Mouse (Mus musculus) ES-CJ7 (cell line): ENCODE data around the gene Il17rc.

ENCODE experiments used
- DNase-seq: peaks from one replicate; pipeline ENCODE4 v3.0.0; 2011; ENCODE audit warnings: low read depth, low spot score

Il17rc gene

DNA sequence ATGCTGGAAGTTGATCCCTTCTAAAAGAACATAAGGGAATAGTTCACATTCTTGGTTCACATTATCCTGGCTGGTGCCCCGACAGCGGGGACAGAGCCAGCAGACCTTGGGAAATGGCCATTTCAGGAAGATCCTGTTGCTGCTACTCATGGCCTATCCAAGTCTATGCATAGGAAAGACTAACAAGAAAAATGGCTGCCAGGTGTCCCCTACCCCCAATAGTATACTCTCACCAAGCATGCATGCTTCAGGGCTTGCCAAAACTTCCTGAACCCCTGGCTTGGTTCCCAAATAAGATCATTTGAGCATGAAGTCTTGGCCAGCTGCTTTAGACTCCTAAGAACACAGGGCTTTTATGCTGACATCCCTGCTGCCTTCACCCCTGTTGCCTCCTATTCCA is 19.4 kb upstream of the Il17rc start:
- DNase-seq, result no peak

DNA sequence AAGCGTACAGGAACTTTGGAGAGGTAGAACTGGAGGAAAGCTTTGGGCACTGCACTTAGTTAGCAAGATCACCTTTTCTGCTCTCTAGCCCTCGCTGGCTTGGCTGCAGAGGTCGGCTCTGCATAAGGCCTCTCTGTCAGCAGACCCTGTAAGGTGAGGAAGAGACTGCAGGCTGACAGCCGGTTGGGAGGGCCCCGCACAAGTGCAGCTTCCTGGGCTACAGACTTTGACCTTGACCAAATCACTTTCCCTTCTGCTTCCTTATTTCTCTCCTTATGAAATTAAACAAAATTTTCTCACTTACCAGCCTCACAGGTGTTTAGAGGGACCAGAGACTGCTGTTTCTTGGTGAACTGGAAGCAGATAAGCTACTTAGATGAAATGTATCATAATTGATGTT is 16.2 kb upstream of the Il17rc start:
- no peak for DNase-seq

DNA sequence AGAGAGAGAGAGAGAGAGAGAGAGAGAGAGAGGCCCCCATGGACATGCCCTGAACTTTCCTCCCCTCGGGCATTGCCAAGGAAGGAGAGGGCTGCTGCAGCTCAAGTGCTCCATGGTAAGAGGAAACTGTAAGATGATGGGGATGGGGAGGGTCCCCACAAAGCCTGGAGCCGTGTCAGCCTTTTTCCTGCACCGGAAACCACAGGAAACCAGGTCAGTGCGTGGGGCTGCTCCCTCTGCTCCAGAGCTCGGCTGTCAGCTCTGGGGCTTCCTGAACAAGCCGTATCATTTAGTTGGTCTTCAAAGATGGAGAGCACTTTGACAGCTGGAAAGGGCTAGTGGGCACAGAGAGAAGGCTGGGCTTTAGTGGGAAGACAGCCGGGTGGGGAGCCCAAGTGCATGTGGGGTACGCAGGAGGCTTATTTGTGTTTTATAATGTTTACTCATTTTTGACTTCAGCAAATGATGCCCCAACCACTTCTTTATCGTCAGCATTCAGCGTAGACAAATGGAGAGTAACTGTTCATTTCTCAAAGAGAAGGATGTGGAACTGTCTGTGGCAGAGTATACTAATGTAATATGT is 13.2 kb upstream of the Il17rc start, which contains the start of gene Il17re:
Gene Il17re, plus strand, starts transcription at position 533 of the 583 bp plus-strand sequence.
- no peak for DNase-seq

DNA sequence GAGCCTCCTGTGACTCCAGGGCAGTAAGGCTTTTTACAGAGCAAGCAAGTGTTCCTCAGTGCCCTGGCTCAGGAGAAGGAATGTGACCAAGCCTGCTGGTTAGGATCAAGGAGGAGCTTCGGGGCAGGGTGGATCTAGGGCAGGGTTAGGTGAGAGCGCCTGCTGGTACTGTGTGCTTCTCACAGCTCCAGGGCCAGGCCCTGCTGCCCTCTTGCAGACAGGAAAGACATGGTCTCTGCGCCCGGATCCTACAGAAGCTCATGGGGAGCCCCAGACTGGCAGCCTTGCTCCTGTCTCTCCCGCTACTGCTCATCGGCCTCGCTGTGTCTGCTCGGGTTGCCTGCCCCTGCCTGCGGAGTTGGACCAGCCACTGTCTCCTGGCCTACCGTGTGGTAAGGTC is 12.6 kb upstream of the Il17rc start:
- DNase-seq, result no peak

DNA sequence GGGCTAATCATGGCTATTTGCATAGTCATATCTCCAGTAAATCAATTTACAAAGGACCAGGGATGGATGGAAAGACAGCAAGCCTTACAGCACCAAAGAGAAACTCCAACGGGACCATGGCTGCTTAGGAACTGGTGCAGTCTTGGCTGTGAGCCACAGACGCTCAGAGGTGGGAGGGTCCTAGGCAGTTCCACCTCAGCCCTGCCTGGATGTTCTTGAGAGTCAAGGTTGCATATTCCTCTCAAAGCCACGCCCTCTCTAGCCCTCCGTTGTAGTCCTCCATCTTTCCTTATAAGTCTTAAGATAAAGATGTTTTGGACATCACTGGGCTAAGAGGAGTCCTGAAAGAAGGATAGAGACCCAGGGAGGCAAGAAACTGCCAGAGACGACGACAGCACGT is 7.2 kb upstream of the Il17rc start:
- DNase-seq, result peak; percentile 56

DNA sequence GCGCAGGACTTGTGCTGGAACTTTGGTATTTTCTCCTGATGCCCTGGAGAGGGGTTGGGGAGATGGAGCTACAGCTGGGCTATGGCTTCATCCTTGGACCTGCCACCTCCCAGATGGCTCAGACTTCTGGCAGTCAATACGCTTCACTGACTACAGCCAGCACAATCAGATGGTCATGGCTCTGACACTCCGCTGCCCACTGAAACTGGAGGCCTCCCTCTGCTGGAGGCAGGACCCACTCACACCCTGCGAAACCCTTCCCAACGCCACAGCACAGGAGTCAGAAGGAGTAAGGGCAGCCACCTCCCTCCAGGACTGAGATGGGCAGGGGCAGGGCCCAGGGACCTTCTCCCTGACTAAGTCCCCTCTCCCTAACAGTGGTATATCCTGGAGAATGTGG is 5.6 kb upstream of the Il17rc start:
- no peak for DNase-seq

DNA sequence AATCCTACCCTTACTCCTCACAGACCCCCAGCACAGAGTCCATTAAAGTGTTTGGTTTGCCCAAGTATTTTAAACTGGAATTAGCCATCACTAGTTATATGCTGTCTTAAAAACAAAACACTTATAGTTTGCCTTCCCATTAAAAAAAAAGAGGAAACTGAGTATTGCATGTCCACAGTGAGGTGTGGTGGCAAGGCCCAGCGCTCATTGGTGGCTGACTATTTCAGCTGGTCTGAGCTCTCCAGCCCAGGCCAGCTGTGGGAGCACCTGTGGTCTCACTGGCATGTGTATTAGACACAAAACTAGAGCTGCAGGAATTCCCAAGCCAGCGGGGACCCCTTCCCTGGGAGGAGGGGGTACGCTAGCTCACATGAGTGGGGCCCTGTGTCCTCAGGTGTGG is 2.7 kb upstream of the Il17rc start:
- DNase-seq, result no peak

DNA sequence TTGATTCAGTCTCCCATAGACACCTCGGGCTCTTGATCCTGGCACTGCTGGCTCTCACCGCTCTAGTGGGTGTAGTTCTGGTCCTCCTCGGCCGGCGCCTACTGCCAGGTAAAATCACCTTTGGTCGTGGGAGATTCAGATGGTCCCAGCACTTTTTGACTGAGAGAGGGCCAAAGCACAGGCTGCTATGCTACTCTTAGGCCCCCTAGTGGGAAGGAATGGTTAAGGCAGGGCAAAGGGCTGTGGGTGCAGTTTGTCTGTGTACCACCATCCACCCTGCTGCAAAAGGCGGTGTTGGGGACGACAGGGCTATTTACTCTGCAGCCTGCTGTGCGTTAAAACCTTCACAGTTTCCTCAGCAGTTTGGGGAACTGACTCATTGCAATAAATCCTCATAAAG is 2.2 kb upstream of the Il17rc start:
- DNase-seq, result peak; percentile 89

DNA sequence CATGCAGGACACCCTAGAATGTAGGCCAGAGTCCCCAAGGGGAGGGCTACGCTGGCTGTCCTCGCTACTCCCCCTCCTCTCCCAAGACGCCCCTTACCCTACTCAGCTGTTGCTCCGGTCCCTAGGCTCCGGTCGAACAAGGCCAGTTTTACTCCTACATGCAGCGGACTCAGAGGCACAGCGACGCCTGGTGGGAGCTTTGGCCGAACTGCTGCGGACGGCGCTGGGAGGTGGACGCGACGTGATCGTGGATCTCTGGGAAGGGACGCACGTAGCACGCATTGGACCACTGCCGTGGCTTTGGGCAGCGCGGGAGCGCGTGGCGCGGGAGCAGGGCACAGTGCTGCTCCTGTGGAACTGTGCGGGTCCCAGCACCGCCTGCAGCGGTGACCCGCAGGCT is 1.8 kb upstream of the Il17rc start:
- peak; percentile 85 for DNase-seq

DNA sequence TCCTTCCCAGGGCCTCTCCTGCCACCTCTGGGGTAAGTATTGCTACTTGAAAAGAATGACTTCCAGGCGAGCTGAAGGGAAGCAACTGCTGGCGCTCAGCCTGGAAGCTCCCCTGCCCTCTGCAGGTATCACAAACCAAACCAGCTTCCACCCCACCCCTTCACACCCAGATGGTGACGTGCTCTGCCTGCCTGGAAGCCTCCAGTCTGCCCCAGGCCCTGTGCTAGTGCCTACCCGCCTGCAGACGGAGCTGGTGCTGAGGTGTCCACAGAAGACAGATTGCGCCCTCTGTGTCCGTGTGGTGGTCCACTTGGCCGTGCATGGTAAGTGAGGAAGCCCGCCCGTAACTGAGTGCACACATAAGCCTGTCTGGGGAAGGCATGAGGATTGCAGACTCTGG is 834 bp downstream of the Il17rc start:
- DNase-seq, result peak; percentile 60

DNA sequence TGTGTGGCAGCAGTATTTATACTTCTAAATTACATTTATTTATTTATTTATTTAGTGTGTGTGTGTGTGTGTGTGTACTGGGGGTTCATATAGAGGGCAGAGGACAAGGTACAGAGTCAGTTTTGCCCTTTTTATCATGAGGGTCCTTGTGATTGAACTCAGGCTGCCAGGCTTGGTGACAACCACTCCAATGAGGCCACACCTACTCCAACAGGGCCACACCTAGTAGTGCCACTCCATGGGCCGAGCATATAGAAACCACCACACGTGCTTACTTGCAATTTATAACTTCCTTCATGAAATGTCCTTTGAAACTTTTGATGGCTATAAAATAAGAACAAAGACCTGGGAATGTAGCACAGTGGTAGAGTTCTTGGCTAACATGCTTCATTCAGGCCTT is 2.0 kb downstream of the Il17rc start:
- no peak for DNase-seq

DNA sequence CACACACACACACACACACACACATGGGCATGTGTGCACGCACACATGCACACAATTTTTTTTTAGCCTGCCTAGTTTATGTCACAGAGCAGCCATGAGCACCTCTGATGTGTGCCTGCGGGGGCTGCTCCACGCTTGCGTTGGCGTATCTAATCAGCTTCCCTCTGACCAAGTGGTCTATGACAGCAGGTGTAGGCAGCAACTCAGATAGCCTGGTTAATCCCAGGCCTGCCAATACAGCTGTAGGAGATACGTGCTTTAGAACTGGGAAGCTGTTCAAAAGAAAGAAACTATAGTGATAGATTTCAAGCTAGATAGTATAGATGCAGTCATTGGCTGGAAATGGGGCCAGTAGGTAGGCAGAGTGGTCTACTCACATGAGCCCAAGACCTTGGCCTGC is 2.5 kb downstream of the Il17rc start:
- no peak for DNase-seq

DNA sequence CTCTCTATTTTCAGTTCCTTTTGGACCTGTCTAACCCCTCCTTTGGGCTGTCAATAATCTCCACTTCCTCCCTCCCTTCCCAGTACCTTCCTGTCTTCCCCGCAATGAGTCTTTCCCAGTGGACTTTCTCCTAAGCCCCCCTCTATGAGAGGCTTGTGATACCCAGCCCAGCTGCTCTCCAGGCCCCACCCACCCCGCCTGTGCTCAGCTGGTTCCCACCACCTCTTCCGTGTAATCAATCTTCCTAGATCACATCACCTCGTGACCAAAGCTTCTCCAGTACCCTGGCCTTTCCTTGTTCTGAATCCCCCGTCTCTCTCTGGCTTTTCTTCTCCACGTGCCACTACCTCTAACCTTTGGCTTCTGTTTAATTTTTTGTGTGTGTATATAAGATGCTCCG is 6.1 kb downstream of the Il17rc start:
- DNase-seq, result no peak

DNA sequence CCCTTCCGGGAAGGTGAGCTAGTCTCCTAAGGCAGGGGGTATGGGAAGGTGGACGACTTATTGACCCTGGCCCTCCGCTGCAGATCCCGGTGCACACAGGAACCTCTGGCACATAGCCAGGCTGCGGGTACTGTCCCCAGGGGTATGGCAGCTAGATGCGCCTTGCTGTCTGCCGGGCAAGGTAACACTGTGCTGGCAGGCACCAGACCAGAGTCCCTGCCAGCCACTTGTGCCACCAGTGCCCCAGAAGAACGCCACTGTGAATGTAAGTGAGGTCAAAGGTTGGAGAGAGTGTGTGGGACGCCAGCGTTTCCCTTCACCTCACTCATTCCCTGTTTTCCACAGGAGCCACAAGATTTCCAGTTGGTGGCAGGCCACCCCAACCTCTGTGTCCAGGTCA is 7.7 kb downstream of the Il17rc start:
- DNase-seq, result no peak

DNA sequence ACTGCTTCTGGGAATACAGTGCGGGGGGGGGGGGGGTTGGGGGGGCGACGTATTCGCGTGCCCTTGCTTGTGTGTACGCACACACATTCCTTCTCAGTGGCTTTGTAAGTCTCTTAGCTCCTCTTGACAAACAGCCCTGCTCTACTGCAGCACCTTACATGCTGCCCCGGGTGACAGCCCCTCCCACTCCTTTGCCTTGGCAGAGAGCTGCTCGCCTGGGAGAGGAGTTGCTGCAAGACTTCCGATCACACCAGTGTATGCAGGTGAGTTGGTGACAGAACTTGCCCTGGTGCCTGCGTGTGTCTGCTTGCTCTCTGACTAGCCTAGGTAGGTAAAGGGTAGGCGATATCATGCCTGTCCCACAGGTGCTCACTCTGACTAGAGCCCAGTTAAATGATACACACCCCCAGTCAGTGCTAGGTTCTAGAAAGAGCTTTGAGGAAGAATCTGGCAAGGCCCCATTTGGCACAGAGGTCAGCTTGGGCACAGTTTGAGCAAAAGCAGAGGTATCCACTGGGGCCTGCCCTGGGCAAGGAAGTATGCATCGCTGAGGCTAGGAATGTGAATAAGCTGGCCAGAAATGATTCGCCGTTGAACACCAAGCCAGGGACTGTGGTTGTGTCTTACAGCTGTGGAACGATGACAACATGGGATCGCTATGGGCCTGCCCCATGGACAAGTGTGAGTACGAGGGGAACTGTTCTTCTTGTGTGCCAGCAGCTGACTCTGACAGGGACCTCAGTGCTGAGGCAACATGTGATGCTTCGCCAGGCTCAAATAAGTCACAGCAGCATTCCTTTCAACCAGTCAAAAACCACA is 9.5 kb downstream of the Il17rc start:
- DNase-seq, result no peak

DNA sequence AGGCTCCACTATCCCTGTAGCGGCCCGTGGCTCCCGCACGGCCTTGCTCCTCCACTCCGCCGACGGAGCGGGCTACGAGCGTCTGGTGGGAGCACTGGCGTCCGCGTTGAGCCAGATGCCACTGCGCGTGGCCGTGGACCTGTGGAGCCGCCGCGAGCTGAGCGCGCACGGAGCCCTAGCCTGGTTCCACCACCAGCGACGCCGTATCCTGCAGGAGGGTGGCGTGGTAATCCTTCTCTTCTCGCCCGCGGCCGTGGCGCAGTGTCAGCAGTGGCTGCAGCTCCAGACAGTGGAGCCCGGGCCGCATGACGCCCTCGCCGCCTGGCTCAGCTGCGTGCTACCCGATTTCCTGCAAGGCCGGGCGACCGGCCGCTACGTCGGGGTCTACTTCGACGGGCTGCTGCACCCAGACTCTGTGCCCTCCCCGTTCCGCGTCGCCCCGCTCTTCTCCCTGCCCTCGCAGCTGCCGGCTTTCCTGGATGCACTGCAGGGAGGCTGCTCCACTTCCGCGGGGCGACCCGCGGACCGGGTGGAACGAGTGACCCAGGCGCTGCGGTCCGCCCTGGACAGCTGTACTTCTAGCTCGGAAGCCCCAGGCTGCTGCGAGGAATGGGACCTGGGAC is 11.4 kb downstream of the Il17rc start:
- peak; percentile 50 for DNase-seq

DNA sequence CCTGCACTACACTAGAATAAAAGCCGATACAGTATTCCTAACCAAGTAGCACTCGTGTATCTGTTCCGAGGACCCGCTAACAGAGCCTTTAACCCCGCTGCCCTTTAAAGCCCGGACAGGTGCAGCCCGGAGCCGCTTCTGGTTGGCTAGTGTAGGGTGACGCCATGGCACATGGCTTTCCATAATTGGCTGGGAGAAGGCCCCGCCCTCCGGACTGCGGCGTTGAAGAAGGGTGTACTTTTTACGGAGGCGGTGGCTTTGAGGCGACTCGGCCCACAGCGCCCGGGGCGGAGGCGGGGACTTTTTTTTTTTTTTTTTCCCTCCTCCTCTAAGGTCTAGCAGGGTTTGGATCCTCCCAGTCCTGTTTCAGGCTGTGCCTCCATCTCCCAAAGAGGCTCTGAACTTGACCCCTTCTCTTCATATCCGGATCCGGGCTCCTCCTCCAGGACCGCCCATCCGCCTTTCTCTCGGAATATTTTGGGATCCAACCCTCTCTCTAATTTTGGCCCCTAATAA is 11.9 kb downstream of the Il17rc start, which contains the start of gene Creld1:
Gene Creld1, plus strand, starts transcription at position 198 of the 516 bp plus-strand sequence.
- DNase-seq, result peak; percentile 100

DNA sequence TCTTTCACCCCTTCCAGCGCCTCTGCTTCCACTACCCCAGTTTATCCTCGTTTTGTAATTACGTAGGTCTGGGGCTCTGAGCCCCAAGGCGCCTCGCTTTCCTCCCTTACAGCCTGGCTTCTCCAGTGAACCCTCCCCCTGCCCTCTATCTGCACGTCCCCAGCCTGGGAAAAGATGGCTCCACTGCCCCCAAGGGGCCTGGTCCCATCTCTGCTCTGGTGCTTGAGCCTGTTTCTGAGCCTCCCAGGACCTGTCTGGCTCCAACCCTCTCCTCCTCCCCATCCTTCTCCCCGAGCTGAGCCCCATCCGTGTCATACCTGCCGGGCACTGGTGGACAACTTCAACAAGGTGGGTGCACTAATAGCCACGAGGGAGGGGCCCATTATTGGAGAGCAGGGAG is 12.5 kb downstream of the Il17rc start:
- DNase-seq, result peak; percentile 64

DNA sequence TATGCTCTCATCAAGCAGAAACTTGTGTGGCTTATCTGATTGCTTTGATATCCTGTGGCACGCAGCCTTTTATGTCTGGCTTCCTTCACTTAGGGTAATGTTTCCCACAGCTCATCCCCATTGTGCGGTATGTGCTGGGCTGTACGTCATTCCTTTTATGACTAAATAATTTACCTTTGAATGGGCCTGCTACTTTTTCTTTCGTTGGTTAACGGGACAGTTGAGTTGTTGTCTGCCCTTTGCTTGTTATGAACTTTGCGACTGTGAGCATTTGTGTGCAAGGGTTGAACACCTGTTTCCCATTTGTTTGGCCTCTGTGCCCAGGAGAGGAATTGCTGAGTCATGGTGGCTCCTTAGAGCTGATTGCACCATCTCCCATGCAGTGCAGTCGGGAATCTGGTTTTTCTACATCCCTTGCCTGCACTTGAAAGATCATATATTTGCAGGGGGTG is 15.9 kb downstream of the Il17rc start:
- DNase-seq, result peak; percentile 73

DNA sequence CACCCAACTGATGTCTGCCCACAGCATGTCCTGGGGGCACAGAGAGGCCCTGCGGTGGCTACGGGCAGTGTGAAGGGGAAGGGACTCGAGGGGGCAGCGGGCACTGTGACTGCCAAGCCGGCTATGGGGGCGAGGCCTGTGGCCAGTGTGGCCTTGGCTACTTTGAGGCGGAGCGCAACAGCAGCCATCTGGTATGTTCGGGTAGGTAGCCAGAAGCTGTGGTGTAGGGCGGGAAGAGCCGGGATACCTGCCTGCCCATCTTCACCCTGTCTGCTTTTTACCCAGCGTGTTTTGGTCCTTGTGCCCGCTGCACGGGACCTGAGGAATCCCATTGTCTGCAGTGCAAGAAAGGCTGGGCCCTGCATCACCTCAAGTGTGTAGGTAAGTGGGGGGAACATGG is 18.2 kb downstream of the Il17rc start:
- no peak for DNase-seq

DNA sequence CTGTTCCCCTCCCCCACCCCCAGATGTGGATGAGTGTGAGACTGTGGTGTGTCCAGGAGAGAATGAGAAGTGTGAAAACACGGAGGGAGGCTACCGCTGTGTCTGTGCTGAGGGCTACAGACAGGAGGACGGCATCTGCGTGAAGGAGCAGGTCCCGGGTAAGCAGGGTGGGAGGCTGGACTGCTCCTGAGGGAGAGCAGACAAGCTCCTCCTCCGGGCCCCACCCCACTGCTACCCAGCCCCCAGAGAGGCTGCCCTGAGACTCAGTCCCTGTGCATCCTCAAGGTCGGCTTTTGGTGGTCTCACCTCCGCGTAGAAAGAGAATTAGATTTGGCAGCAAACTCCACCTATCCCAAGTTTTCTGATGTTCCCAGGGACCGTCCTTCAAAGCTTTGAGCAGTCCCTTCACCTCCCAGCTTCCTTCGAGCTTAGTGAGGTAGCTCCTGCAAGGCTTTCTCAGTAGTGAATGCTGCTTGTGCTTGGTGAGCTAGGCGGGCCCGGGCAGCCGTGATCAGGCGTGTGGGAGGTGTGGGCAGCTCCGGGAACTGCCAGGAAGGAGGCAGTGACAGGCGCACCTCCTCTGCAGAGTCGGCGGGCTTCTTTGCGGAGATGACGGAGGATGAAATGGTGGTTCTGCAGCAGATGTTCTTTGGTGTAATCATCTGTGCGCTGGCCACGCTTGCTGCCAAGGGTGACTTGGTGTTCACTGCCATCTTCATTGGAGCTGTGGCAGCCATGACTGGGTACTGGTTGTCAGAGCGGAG is 21.1 kb downstream of the Il17rc start:
- DNase-seq, result peak; percentile 61
